Mouse (Mus musculus): ENCODE data around the gene Sost. TPM values are rescaled to one million over a fixed set of nuclear protein-coding genes. Genes with fewer than 3 reads are reported as not detected.

Sost gene
- 0.08 TPM in 1 of 2 replicates, not detected in the other for polyA plus RNA-seq (2015; fragmentation: Nextera tagmentation; extraction: Ambion mirVana)

DNA sequence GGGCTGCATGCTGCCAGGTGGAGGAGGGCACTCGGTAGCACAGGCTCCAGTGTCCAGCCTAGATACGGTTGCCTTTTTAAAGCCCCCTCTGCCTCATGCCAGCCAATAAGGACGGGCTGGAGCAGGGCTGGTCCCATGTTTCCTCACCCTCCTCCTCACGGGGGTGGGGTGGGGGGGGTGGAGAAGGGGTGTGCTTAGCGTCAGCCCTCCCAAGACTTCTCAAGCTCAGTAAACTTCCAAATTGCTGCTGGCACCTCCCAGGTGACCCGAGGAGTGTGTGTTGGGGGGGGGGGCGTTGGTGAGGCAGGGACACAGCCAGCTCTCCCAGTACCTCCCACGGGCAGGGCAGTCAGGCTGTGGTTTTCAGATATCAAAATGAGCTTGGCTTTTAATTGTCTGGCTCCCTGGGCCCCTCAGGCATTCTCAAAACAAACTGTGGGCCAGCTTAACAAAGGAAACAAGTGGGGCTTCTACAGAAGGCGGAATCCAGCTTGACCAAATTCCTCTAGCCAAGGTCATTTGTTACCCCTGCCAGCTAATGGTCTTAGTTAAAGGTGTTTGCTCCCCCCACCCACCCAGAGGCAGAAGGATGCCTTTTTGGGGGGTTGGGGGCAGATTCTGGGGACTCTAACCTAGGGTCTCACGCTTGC lies at the start of gene Sost:
Gene Sost (minus strand): TSS at position 51 of the 650 bp plus-strand sequence.
- ATAC-seq (ENCODE audit: low FRiP score, low TSS enrichment): no peak
- no peak within 1 kb of the TSS for H3K4me3 ChIP-seq (ENCODE audit: low read depth, low read length)
- DNase-seq (ENCODE audit: low spot score): no peak
- no peak within 1 kb of the TSS for H3K4me2 ChIP-seq (replicated peaks; ENCODE audit: low read depth)
- no peaks in the 10 kb centered on the region for H3K36me3 ChIP-seq (ENCODE audit: control insufficient read depth, insufficient read depth, low read length)
- TF ChIP-seq EP300 (optimal IDR thresholded peaks at IDR 0.05) (no peak), CTCF (IDR thresholded peaks at IDR 0.05; ENCODE audit: low read depth) (no peak)
- 0 out of 2 replicates have a peak, but pooled peaks cover 2% of the 10 kb centered on the region for H3K4me1 ChIP-seq (replicated peaks; ENCODE audit: control insufficient read depth, insufficient read depth)
- H3K9ac ChIP-seq (ENCODE audit: low read length): no peak within 1 kb of the TSS
- 36% methylated on average over 9 of the region's 10 CpGs for WGBS
- no peak within 1 kb of the TSS for H3K27ac ChIP-seq (replicated peaks)
- peaks cover 19% of the 10 kb centered on the region; the same call in 1 of the 2 replicates for H3K27me3 ChIP-seq (ENCODE audit: control insufficient read depth, insufficient read depth, low read length)
- no peaks in the 10 kb centered on the region for H3K9me3 ChIP-seq (ENCODE audit: control insufficient read depth, low read length)

DNA sequence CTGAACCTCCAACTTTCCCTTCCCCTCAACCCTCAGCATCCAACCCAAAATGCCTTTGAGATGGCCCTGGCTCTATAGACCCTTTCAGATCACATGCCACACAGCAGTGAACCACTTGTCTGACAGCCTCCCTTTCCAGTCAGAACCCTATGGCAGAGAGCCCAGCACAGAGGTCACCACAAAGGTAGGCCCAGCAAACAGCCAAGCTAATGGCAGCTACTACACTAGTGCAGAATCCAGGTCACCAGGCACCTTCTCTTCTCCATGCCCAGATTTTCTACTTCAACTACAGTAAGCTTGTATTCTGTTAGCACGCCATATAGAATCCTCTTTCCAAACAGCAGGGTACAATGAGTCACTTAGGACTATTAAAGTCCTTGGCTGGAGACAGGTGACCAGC lies 49.3 kb upstream of the Sost start:
- Histone ChIP-seq H3K4me1 (replicated peaks; ENCODE audit: control insufficient read depth, insufficient read depth) (no peaks in the 10 kb centered on the region), H3K4me3 (ENCODE audit: low read depth, low read length) (no peak overlapping the region), H3K27me3 (ENCODE audit: control insufficient read depth, insufficient read depth, low read length) (no peaks in the 10 kb centered on the region), H3K9me3 (ENCODE audit: control insufficient read depth, low read length) (no peaks in the 10 kb centered on the region), H3K9ac (ENCODE audit: low read length) (no peak overlapping the region), H3K27ac (replicated peaks) (no peak overlapping the region), H3K36me3 (ENCODE audit: control insufficient read depth, insufficient read depth, low read length) (peaks cover 2% of the 10 kb centered on the region; the same call in 1 of the 2 replicates), H3K4me2 (replicated peaks; ENCODE audit: low read depth) (no peak overlapping the region)
- ATAC-seq (ENCODE audit: low FRiP score, low TSS enrichment): no peak
- WGBS: 100% methylated on average over 1 of the region's 1 CpGs
- DNase-seq (ENCODE audit: low spot score): no peak
- TF ChIP-seq CTCF (IDR thresholded peaks at IDR 0.05; ENCODE audit: low read depth) (no peak), EP300 (optimal IDR thresholded peaks at IDR 0.05) (no peak)

- ATAC-seq (ENCODE audit: low FRiP score, low TSS enrichment) (no peak), DNase-seq (ENCODE audit: low spot score) (no peak)
- Histone ChIP-seq H3K4me1 (replicated peaks; ENCODE audit: control insufficient read depth, insufficient read depth) (no peaks in the 10 kb centered on the region), H3K9me3 (ENCODE audit: control insufficient read depth, low read length) (no peaks in the 10 kb centered on the region), H3K27me3 (ENCODE audit: control insufficient read depth, insufficient read depth, low read length) (no peaks in the 10 kb centered on the region), H3K4me3 (ENCODE audit: low read depth, low read length) (no peak overlapping the region), H3K4me2 (replicated peaks; ENCODE audit: low read depth) (no peak overlapping the region), H3K36me3 (ENCODE audit: control insufficient read depth, insufficient read depth, low read length) (peaks cover 2% of the 10 kb centered on the region; the same call in 1 of the 2 replicates), H3K27ac (replicated peaks) (no peak overlapping the region), H3K9ac (ENCODE audit: low read length) (no peak overlapping the region)
- 77% methylated on average over 6 of the region's 6 CpGs for WGBS
- TF ChIP-seq EP300 (optimal IDR thresholded peaks at IDR 0.05): no peak
- TF ChIP-seq CTCF (IDR thresholded peaks at IDR 0.05; ENCODE audit: low read depth): no peak
Measured at GRCm38 (mm10) chr11:102015472-102015871, 48.7 kb upstream of the Sost start.

DNA sequence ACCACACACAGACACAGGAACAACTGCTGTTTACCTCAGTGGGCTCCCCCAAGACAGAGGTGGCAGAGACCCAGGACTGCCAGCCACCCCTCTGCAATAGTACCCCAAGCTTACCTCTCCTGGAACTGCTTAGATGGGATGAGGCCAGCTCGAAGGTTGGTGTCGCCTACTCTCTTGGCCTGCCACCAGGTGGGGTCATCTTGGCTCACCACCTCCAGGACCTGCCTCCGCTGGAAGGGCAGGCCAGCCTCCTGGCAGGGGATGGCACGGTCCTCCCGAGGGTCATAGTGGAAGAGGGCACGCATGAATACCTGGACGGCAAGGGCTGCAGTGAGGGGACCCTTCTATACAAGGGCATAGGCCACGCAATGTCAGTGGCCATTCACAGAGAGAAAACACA lies 46.4 kb upstream of the Sost start:
- H3K9me3 ChIP-seq (ENCODE audit: control insufficient read depth, low read length): no peaks in the 10 kb centered on the region
- no peak overlapping the region for H3K27ac ChIP-seq (replicated peaks)
- peaks cover 2% of the 10 kb centered on the region; the same call in 1 of the 2 replicates for H3K36me3 ChIP-seq (ENCODE audit: control insufficient read depth, insufficient read depth, low read length)
- TF ChIP-seq CTCF (IDR thresholded peaks at IDR 0.05; ENCODE audit: low read depth): no peak
- no peak overlapping the region for H3K9ac ChIP-seq (ENCODE audit: low read length)
- no peak overlapping the region for H3K4me3 ChIP-seq (ENCODE audit: low read depth, low read length)
- H3K4me1 ChIP-seq (replicated peaks; ENCODE audit: control insufficient read depth, insufficient read depth): no peaks in the 10 kb centered on the region
- H3K4me2 ChIP-seq (replicated peaks; ENCODE audit: low read depth): no peak overlapping the region
- H3K27me3 ChIP-seq (ENCODE audit: control insufficient read depth, insufficient read depth, low read length): no peaks in the 10 kb centered on the region
- ATAC-seq (ENCODE audit: low FRiP score, low TSS enrichment): no peak
- DNase-seq (ENCODE audit: low spot score): no peak
- 75% methylated on average over 8 of the region's 8 CpGs for WGBS

- TF ChIP-seq EP300 (optimal IDR thresholded peaks at IDR 0.05) (no peak), CTCF (IDR thresholded peaks at IDR 0.05; ENCODE audit: low read depth) (no peak)
- no peaks in the 10 kb centered on the region for H3K27me3 ChIP-seq (ENCODE audit: control insufficient read depth, insufficient read depth, low read length)
- no peak overlapping the region for H3K4me2 ChIP-seq (replicated peaks; ENCODE audit: low read depth)
- H3K9ac ChIP-seq (ENCODE audit: low read length): no peak overlapping the region
- WGBS: 75% methylated on average over 8 of the region's 8 CpGs
- H3K36me3 ChIP-seq (ENCODE audit: control insufficient read depth, insufficient read depth, low read length): peaks cover 2% of the 10 kb centered on the region; the same call in 1 of the 2 replicates
- ATAC-seq (ENCODE audit: low FRiP score, low TSS enrichment) (no peak), DNase-seq (ENCODE audit: low spot score) (no peak)
- H3K4me1 ChIP-seq (replicated peaks; ENCODE audit: control insufficient read depth, insufficient read depth): no peaks in the 10 kb centered on the region
- H3K4me3 ChIP-seq (ENCODE audit: low read depth, low read length): no peak overlapping the region
- no peaks in the 10 kb centered on the region for H3K9me3 ChIP-seq (ENCODE audit: control insufficient read depth, low read length)
- no peak overlapping the region for H3K27ac ChIP-seq (replicated peaks)
Measured at GRCm38 (mm10) chr11:102011510-102011909, 44.7 kb upstream of the Sost start.

DNA sequence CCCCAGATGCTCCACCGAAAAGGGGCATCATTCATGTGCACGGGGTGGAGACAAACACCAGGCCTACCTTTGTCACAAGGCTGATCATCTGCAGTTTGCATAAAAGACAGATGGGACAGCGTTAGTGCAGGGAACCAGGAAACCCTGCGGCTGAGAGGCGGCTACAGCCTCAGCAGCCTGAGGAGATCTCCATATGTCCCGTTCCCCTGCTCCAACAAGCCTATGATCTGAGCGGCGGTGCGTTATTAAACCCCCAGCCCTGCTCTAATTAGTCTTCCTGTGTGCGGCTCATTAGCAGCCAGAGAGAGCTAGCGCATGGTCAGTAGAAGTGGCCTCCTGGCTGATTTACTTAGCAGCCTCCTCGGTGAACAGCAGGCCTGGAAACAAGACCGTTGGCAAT lies 43.3 kb upstream of the Sost start:
- ATAC-seq (ENCODE audit: low FRiP score, low TSS enrichment) (no peak), DNase-seq (ENCODE audit: low spot score) (no peak)
- WGBS: 83% methylated on average over 13 of the region's 13 CpGs
- no peak overlapping the region for H3K4me3 ChIP-seq (ENCODE audit: low read depth, low read length)
- H3K9me3 ChIP-seq (ENCODE audit: control insufficient read depth, low read length): no peaks in the 10 kb centered on the region
- TF ChIP-seq EP300 (optimal IDR thresholded peaks at IDR 0.05) (no peak), CTCF (IDR thresholded peaks at IDR 0.05; ENCODE audit: low read depth) (no peak)
- H3K4me2 ChIP-seq (replicated peaks; ENCODE audit: low read depth): no peak overlapping the region
- H3K9ac ChIP-seq (ENCODE audit: low read length): no peak overlapping the region
- no peaks in the 10 kb centered on the region for H3K4me1 ChIP-seq (replicated peaks; ENCODE audit: control insufficient read depth, insufficient read depth)
- no peaks in the 10 kb centered on the region for H3K27me3 ChIP-seq (ENCODE audit: control insufficient read depth, insufficient read depth, low read length)
- peaks cover 2% of the 10 kb centered on the region; the same call in 1 of the 2 replicates for H3K36me3 ChIP-seq (ENCODE audit: control insufficient read depth, insufficient read depth, low read length)
- no peak overlapping the region for H3K27ac ChIP-seq (replicated peaks)

Measured in stomach, postnatal 0 days (tissue).